Mouse (Mus musculus): ENCODE measurements around the gene Ehbp1l1. TPM values are rescaled to one million over a fixed set of nuclear protein-coding genes. Genes with fewer than 3 reads are reported as not detected.

Ehbp1l1 gene
- polyA plus RNA-seq (2012; rRNA removed) = 55.6 and 61.8 TPM in 2 replicates

GRCm38 (mm10) chr19:5725767-5726515 is at the start of gene Ehbp1l1:
Ehbp1l1 (minus strand) TSS chr19:5726317.
- Histone ChIP-seq H3K4me1 (replicated peaks; ENCODE audit: control insufficient read depth, insufficient read depth, low read length) (peaks cover 52% of the 10 kb centered on the region), H3K27ac (ENCODE audit: control insufficient read depth, insufficient read depth, low read length) (peak within 1 kb of the TSS; percentile 44), H3K27me3 (ENCODE audit: control insufficient read depth, insufficient read depth, low read length) (no peaks in the 10 kb centered on the region), H3K4me3 (ENCODE audit: control insufficient read depth, insufficient read depth, low read length) (peak within 1 kb of the TSS; percentile 59), H3K36me3 (ENCODE audit: control insufficient read depth, insufficient read depth, low read length) (peaks cover 8% of the 10 kb centered on the region)
- TF ChIP-seq POLR2A (IDR thresholded peaks at IDR 0.05; ENCODE audit: control insufficient read depth, extremely low read depth, insufficient read depth, low read length, poor library complexity) (no peak), CTCF (IDR thresholded peaks at IDR 0.05; ENCODE audit: borderline replicate concordance, control insufficient read depth, extremely low read depth, insufficient read depth, low read length, poor library complexity) (no peak; the same call in 1 of the 2 replicates)
- 1% methylated on average over 49 of the region's 49 CpGs for WGBS
- DNase-seq = peak; percentile 75

- Histone ChIP-seq H3K36me3 (ENCODE audit: control insufficient read depth, insufficient read depth, low read length) (no peaks in the 10 kb centered on the region; the same call in 1 of the 2 replicates), H3K4me1 (replicated peaks; ENCODE audit: control insufficient read depth, insufficient read depth, low read length) (peaks cover 13% of the 10 kb centered on the region), H3K27me3 (ENCODE audit: control insufficient read depth, insufficient read depth, low read length) (no peaks in the 10 kb centered on the region), H3K4me3 (ENCODE audit: control insufficient read depth, insufficient read depth, low read length) (peak within 1 kb of the TSS; percentile 83), H3K27ac (ENCODE audit: control insufficient read depth, insufficient read depth, low read length) (no peak within 1 kb of the TSS)
- DNase-seq = peak; percentile 93
- WGBS = under 1% methylated on average over 64 of the region's 64 CpGs
- TF ChIP-seq CTCF (IDR thresholded peaks at IDR 0.05; ENCODE audit: borderline replicate concordance, control insufficient read depth, extremely low read depth, insufficient read depth, low read length, poor library complexity) = no peak; the same call in 1 of the 2 replicates
- TF ChIP-seq POLR2A (IDR thresholded peaks at IDR 0.05; ENCODE audit: control insufficient read depth, extremely low read depth, insufficient read depth, low read length, poor library complexity) = peak; percentile 57; the same call in 1 of the 2 replicates
These were observed 45.1 kb upstream of the Ehbp1l1 start, which contains the start of gene Scyl1 for GRCm38 (mm10) chr19:5770925-5771860. Scyl1 (minus strand) TSS chr19:5771419.

DNA sequence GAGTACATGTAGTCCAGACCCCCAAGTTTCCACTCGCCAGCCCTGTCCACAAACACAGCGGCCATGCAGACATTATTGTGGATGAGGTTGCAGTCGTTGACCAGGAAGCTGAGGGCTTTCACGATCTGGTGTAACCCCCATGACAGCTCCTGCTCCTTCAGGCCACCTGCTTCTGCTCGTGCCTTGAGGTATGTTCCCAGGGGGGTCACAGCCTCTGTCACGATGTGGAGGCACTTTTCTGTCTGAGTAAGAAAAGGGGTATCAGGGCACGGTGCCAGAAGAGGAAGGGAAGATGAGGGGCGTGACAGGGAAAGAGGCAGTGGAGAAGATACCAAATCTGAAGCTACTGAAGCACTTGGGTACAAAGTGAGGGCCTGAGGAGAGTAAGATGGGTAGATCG is 44.2 kb upstream of the Ehbp1l1 start:
- 47% methylated on average over 9 of the region's 9 CpGs for WGBS
- TF ChIP-seq POLR2A (IDR thresholded peaks at IDR 0.05; ENCODE audit: control insufficient read depth, extremely low read depth, insufficient read depth, low read length, poor library complexity) (no peak), CTCF (IDR thresholded peaks at IDR 0.05; ENCODE audit: borderline replicate concordance, control insufficient read depth, extremely low read depth, insufficient read depth, low read length, poor library complexity) (no peak)
- H3K27me3 ChIP-seq (ENCODE audit: control insufficient read depth, insufficient read depth, low read length) = no peaks in the 10 kb centered on the region
- no peak overlapping the region for H3K27ac ChIP-seq (ENCODE audit: control insufficient read depth, insufficient read depth, low read length)
- H3K4me3 ChIP-seq (ENCODE audit: control insufficient read depth, insufficient read depth, low read length) = peak overlapping the region; percentile 83
- no peak for DNase-seq
- H3K36me3 ChIP-seq (ENCODE audit: control insufficient read depth, insufficient read depth, low read length) = peaks cover 9% of the 10 kb centered on the region; the same call in 1 of the 2 replicates
- H3K4me1 ChIP-seq (replicated peaks; ENCODE audit: control insufficient read depth, insufficient read depth, low read length) = peaks cover 13% of the 10 kb centered on the region

GRCm38 (mm10) chr19:5767271-5767670 is 41.2 kb upstream of the Ehbp1l1 start:
- TF ChIP-seq POLR2A (IDR thresholded peaks at IDR 0.05; ENCODE audit: control insufficient read depth, extremely low read depth, insufficient read depth, low read length, poor library complexity) (no peak), CTCF (IDR thresholded peaks at IDR 0.05; ENCODE audit: borderline replicate concordance, control insufficient read depth, extremely low read depth, insufficient read depth, low read length, poor library complexity) (no peak)
- Histone ChIP-seq H3K36me3 (ENCODE audit: control insufficient read depth, insufficient read depth, low read length) (peaks cover 31% of the 10 kb centered on the region), H3K27ac (ENCODE audit: control insufficient read depth, insufficient read depth, low read length) (no peak overlapping the region), H3K4me3 (ENCODE audit: control insufficient read depth, insufficient read depth, low read length) (no peak overlapping the region), H3K4me1 (replicated peaks; ENCODE audit: control insufficient read depth, insufficient read depth, low read length) (peaks cover 13% of the 10 kb centered on the region), H3K27me3 (ENCODE audit: control insufficient read depth, insufficient read depth, low read length) (no peaks in the 10 kb centered on the region)
- no peak for DNase-seq
- WGBS = 98% methylated on average over 4 of the region's 4 CpGs

DNA sequence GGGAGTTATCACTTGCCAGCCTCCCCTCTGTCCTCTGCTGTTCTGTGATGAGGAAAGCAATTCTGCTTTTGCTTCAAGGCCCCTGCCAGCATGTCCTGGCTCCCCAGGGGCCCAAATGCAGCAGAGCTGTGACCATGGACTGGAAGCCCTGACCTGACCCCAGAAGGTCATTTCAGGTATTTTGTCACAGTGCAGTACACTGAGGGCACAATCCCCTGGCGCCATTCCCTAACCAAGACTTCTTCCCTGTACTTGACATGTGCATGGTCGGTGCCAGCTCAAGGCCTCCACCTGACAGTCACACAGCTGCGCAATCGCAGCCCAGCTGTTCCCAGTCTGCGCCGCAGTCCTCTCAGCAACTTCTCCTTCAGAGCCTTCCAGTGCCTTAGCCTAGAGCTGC is 37.0 kb upstream of the Ehbp1l1 start:
- WGBS = 97% methylated on average over 6 of the region's 6 CpGs
- Histone ChIP-seq H3K27me3 (ENCODE audit: control insufficient read depth, insufficient read depth, low read length) (no peaks in the 10 kb centered on the region), H3K27ac (ENCODE audit: control insufficient read depth, insufficient read depth, low read length) (no peak overlapping the region), H3K36me3 (ENCODE audit: control insufficient read depth, insufficient read depth, low read length) (peaks cover 53% of the 10 kb centered on the region), H3K4me1 (replicated peaks; ENCODE audit: control insufficient read depth, insufficient read depth, low read length) (no peaks in the 10 kb centered on the region), H3K4me3 (ENCODE audit: control insufficient read depth, insufficient read depth, low read length) (no peak overlapping the region)
- no peak for DNase-seq
- no peak for TF ChIP-seq POLR2A (IDR thresholded peaks at IDR 0.05; ENCODE audit: control insufficient read depth, extremely low read depth, insufficient read depth, low read length, poor library complexity)
- no peak for TF ChIP-seq CTCF (IDR thresholded peaks at IDR 0.05; ENCODE audit: borderline replicate concordance, control insufficient read depth, extremely low read depth, insufficient read depth, low read length, poor library complexity)

- 94% methylated on average over 14 of the region's 14 CpGs for WGBS
- no peaks in the 10 kb centered on the region for H3K4me1 ChIP-seq (replicated peaks; ENCODE audit: control insufficient read depth, insufficient read depth, low read length)
- H3K27ac ChIP-seq (ENCODE audit: control insufficient read depth, insufficient read depth, low read length) = no peak overlapping the region
- no peak for DNase-seq
- peaks cover 35% of the 10 kb centered on the region for H3K36me3 ChIP-seq (ENCODE audit: control insufficient read depth, insufficient read depth, low read length)
- H3K27me3 ChIP-seq (ENCODE audit: control insufficient read depth, insufficient read depth, low read length) = no peaks in the 10 kb centered on the region; the same call in 1 of the 2 replicates
- no peak for TF ChIP-seq CTCF (IDR thresholded peaks at IDR 0.05; ENCODE audit: borderline replicate concordance, control insufficient read depth, extremely low read depth, insufficient read depth, low read length, poor library complexity)
- TF ChIP-seq POLR2A (IDR thresholded peaks at IDR 0.05; ENCODE audit: control insufficient read depth, extremely low read depth, insufficient read depth, low read length, poor library complexity) = no peak
- H3K4me3 ChIP-seq (ENCODE audit: control insufficient read depth, insufficient read depth, low read length) = no peak overlapping the region
These were observed 32.8 kb upstream of the Ehbp1l1 start for GRCm38 (mm10) chr19:5758878-5759403.
